Mouse (Mus musculus) urinary bladder, adult 18-20 months (tissue): ENCODE results near the gene Plxdc1.

Source experiments
- DNase-seq, 2 experiments: peaks; one replicate each; pipeline ENCODE4 v3.0.0; 2022; ENCODE audit warnings: low spot score in 2 of 2, mixed read lengths in 2 of 2

The Plxdc1 gene

DNA sequence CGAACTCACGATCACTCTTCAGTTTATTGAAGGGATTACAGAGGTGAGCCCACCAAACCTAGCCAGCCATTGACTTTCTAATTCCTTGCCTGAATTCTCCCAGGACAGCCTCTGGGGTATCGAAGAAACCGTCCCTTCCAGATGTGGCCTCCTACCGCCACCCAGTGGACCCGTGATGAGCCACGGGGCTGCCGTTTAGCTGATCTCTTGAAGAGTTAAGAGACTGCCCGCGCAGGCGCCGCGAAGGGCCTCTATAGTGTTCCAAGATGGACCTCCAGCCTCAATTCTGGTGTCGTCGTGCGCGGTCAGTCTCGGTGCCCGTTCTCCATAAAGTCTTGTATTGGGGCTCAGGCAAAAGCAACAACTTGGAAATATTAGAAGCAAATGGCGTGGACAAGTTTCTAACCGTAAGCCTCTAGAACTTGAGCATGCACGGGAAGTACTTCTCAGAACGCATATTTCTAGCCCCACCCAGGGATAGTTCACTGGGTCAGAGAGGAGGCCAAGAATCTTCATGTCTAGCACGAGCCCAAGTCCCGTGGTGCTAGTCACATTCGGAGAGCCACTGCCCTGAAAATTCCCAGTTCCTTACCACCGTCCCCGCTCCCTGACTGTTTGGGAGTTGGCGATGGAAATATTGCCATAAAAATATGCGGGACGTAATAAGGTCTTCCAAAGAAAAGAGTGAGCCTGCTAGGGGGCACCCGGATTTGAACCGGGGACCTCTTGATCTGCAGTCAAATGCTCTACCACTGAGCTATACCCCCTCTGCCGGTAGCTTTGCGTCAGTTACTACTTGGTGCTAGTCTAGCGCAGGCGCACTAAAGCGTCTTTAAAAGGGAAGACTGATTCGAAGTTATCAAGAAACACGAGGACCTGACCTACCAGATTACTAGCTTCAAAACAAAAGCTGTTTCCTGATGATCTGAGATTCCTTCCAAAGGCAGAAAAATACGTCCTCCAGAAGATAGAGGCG, 1.6 kb upstream of the Plxdc1 start:
- peak; percentile 92 to 94 for DNase-seq

DNA sequence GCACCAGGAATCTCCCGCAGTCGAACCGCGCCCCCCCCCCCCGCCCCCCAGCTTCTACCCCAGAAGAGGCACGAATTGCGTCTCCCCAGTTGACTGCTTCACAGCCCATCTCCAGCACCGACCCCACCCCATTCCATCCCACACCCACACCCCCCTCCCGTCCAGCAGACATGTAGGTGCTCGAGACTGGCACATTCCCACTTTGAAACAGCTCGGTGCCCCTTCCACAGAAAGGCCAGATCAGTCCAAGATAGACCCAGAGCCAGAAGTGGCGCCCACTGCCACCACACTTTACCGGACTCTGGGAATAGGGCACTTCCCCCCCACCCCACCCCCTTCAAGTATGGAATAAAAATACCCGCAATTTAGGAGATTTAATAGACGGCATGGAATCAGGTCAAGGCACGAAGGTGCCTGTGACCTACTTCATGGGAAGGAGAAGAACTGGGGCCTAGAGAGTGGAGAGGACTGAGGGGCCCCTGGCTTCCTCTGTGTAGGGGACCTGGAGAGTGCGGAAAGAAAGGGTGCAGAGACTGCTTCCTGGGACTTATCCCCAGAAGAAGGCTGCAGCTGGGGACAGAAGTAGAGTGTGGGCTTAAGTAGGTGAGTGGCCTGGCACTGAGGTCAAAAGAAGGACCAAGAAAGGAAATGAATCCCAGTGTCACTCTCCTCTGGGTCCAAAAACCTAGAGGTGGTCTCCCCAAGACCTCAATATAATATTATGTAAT, 658 bp upstream of the Plxdc1 start:
- DNase-seq: no peak

DNA sequence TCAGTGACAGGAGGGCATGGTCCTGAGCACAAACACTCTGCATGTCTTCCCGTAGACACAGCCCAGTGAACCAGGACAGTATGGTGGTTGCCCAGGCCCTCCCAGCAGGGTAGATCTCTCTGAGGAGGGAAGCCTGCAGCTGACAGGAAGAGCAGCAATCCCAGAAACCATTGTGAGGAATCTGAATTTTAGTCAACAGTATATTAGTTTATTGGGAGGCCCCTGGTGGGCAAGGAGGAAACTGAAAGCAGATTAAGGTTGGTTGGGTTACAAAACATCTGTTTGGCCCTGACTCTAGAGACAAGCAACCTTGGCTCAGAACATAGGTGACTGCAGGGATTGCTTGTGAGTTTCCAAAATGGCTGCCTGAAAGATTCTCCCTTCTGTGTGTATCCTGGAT, 2.3 kb downstream of the Plxdc1 start:
- DNase-seq: no peak

DNA sequence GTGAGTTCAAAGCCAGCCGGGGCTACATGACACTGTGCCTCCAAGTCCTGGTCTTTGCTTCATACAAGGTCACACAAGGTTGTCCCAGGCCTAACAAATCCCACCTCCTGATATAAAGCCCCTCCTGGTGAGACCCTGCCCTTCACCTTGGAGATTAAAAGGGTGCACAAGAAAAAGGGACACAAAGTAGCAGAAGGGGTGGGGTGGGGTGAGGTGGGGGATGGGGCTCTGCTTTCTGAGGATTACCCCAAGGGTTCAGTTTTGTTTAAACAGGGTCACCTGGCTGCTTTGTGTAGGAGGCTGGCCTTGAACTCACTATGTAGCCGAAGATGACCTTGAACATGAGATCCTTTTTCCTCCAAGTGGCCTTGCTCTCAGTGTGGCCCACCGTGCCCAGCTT, 2.7 kb downstream of the Plxdc1 start:
- DNase-seq: no peak

DNA sequence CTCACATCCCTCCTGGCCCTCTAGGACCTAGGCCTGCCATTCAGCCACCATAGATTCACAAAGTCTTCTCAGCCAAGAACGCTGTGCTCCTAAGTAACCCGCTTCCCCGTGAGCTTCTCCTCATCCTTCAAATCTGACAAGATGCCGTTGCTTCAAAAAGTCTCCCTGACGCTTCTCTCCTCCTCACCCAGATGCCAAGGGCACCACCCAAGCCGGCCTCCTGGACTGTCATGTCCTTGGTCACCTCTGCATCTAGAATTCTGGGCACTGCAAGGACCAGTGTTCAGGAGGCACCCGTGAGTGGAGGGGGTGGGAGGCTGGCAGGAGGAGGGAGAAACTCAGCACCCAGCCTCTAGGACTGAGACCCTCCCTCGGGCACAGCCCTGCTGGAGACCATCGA, 3.5 kb downstream of the Plxdc1 start:
- DNase-seq: no peak

DNA sequence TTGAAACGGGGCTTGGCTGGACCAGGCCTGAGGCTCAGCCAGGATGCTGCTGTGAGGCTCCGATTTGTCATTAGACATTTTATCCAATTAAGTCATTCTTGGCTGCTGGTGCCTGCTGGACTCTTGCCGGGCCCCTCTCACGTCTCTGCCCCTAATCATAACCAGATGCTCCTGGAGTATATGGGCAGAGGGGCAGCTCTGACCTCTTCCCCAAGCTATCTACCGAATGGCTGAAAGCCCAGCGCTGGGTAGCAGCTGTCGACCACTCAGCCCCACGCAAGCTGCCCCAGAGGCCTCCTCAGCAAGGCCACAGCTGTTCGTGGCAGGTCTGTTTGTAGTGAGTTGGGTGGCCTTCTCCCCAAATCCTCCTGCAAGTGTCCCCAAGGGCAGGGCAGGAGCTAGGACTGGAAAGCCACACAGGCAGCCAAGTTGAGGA, 5.7 kb downstream of the Plxdc1 start:
- no peak for DNase-seq

DNA sequence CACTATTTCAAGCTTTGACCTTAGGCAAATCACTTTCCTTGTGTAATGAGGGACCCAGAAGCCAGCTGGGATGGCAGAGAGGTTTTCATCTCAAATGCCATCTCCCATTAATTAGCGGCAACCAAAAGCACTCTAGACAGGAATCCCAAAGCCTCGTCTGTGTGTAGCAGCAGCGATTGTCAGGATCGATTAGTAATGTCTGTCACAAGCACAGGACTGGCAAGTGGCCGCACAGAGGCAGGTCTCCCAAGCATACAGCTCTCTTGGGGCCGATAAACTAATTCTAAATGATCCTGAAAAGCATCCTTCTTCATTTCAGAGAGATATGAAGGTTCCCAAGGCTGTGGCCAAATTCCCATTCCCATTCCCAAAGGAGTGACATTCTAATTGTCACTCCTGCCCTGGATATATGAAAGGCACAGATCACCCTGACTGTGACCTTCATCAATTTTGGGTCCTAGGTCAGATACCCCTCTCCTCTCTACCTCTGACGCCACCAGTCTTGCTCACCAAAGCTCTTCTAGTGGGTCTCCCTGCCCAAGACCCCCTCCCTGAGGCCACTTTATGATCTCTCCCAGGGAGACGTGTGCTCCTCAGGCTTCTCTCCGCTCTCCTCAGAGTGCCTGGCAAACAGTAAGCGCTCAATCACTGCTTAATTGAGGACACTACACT, 6.3 kb downstream of the Plxdc1 start:
- DNase-seq: no peak

DNA sequence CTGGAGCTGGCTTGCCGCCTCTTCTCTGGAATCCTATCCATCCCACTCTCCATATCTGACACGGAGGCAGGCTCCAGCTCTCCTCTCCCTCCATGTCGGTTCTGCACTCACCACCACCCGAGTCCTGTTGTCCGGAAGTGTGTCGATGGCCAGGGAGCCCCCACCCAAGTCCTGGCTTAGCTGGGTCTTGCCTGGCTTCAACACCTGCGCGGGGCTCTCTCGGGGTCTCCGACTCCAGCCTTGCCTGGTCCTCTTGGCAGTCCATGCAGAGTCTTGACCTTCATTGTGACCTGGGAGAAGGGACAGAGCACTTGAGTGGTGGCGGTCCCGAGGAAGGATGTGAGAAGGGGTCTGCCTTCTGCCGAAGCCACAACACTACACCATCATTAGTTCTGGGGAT, 7.9 kb downstream of the Plxdc1 start:
- no peak for DNase-seq

DNA sequence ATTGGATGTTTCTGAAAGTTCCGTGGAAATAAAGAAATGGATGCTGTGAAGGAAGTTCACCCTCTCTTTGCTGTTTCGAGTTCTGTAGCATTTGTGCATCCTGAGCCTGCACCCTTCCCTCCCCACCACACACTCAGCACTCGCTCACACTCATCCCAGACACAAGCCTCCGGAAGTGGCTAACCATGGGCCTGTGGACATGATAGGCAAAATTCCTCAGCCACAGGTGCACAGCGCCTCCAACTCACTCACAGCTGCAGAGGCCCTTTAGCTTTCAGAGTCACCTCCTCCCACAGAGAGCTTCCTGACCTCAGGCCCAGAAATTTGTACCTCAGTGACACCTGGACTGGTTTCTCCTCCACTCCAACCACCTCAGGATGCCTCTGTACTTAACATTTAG, 8.4 kb downstream of the Plxdc1 start:
- no peak for DNase-seq

DNA sequence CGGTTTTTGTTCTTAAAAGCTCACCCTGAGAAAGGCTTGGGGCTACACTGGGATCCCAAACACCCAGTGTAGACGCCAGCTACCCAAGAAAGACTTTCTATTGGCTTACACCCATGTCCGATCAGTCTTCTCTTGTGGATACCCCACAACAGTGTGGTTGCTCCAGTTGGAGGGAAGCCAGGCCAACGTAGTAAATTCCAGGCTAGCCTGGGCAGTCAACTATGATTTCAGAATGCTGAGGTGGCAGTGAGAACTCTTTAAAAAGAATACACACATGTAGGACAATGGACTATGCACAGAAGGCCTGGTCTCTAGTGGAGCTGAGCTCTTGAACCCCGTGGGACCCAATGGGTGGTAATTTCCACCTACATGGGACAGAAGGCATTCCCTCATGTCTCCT, 11.5 kb downstream of the Plxdc1 start:
- DNase-seq: no peak

DNA sequence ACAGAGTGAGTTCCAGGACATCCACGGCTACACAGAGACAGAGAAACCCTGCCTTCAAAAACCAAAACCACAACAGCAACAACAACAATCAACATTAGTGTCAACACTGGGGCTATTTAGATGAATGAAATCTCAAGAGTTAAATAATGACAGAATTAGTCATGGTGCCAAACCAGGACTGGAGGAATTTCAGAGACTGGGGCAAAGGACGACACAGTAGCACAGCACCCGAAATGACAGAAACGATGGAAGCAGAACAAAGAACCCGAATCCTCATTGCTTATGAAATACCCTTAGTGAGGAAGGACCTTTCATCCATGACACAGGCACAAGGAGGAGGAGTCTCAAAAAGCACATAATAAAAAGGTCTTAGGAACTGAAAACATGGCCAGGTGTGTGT, 12.1 kb downstream of the Plxdc1 start:
- DNase-seq: no peak

DNA sequence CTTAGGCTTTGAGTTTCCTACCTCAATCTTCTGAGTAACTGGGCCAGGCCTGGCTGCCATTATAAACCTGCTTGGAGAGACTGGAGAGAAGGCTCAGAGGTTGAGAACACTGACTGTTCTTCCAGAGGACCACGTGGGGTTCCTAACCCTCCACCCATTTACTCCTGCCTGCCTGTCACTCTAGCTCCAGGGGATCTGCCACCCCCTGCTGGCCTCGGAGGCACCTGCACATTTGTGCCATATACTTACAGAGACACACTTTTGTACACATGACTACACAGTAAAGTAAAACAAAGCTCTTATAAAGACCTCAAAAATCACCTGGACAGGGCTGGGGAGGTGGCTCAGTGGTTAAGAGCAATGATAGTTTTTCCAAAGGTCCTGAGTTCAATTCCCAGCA, 13.8 kb downstream of the Plxdc1 start:
- DNase-seq: no peak

DNA sequence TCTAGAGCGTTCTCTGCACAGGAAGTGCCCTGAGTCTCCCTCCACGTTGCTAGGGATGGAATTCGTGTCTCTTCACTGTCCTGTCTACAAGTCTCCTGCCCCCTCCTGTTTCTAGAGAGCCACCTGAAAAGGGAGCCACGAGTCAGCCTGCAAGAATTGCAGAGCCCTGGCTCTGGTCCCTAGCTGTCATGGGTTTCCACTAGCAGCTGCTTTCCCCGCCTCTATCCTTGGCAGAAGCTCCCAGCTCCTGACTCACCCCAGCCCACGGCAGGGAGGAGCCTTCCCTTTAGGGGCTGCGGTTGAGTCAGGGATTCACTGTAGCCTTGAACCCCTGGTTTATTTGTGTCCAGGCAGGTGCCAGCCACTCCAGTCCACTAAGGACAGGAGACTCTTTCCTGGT, 15.0 kb downstream of the Plxdc1 start:
- DNase-seq: peak in 1 of 2 experiments; percentile 74

DNA sequence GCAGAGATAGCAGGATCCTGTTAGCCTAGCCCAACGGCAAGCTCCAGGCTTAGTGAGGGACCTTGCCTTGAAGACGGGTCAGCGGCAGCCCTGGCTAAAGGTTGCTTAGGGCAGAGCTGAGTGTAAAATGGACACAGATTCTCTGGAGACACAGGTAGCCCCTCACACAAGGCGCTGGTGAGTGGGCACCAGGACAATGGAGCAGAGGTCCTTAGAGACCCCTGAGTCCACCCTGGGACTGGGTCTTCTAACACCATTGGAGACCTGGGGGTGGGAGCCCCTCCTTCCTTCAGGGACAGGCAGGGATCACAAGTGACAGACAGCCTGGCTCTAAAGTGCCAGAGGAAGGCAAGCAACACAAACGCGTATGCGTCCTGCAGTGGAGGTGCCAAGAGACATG, 15.5 kb downstream of the Plxdc1 start:
- no peak for DNase-seq

DNA sequence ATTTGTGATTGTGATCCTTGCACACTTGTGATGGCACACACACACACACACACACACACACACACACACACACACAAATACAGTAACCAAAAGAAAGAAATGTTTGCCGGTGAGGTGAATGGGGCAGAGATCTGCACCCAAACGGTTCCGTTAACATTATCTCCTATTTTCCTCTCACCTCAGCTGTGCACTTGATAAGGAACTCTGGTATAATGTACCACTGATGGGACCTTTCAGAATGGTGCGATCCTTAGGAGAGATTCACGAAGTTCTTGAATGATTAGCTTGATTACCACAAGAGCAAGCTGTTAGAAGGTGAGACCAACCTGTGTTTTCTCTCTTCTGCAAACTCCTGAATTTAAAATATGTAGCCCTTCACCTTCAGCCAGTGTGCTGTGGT, 17.9 kb downstream of the Plxdc1 start:
- no peak for DNase-seq

DNA sequence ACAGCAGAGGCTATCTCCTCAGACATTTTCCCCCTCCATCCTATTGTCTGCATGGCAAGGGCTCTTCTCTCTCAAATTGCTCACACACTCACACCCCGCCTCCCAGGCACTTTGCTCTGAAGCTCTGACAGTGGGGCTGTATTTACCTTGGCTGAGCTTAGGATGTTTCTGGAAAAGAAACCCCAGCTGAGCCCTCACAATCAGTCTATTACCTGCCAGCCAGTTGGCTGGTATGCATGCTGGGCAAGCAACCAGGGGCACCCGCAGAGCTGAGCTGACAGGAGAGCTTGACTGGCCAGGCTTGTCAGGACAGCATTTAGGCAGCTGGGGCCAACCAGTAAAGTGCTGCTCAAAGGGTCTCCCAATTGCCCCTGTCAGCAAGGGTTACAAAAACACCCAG, 19.1 kb downstream of the Plxdc1 start:
- DNase-seq: no peak

DNA sequence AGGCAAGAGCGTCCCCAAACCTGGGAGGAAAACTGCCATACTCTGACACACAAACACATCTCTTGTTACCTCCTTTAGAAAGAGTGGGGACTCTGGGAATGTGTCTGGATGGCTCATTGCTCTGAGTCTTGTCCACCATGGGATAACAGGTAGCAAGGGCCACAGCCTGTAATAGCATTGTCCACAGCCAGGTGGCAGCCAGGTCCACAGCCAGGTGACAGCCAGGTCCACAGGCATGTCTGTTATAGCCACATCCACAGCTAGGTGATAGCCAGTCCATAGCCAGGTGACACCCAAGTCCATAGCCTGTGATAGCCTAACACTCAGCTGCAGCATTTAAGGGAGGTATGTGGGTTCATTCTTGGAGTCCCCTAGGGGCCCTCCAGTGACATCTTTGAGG, 25.3 kb downstream of the Plxdc1 start:
- DNase-seq: peak in 1 of 2 experiments; percentile 23

DNA sequence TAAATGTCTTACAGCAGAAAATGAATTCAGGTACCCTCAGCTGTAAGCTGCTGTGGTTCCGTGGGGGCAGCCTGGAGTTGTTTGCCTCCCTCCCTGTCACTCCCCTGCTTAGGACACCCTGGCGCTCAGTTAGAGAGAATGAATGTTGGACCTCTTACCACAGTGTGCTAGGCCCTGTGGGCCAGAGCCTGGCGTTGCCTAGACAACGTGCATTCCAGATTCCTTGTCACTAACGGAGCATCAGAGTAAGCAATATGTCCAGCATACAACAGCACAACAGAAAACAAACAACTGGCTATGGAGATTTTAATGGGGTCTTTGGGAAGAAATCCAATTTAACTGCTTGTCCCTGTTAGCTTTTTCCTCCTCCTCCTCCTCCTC, 27.0 kb downstream of the Plxdc1 start:
- DNase-seq: no peak

DNA sequence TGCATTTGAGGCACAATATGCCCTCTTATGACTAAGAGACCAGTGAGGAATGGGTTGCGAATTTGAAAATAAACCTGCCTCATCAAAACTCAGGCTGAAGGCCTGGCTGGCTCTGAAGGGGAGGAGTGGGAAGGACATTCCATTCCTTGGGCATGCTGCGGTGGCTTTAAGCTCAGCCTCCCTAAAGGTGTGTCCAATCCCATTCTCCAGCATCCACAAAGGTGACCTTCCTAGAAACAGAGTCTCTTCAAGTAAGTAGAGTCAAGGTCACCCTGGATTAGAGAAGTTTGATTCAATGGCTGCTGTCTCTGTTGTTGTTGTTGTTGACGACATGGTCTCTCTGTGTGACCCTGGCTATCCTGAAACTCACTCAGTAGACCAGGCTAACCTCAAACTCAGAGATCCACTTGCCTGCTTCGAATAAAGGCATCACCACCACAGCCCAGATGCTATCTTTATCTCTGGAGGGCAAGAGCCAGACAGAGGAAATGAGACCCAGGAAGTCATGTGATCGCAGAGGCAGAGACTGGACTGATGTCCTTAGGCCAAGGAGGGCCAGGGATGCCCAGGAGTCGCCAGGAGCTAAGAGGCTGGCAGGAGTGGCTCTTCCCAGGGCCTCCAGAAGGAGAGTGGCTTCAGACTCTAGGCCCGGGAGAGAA, 27.5 kb downstream of the Plxdc1 start:
- DNase-seq: no peak

DNA sequence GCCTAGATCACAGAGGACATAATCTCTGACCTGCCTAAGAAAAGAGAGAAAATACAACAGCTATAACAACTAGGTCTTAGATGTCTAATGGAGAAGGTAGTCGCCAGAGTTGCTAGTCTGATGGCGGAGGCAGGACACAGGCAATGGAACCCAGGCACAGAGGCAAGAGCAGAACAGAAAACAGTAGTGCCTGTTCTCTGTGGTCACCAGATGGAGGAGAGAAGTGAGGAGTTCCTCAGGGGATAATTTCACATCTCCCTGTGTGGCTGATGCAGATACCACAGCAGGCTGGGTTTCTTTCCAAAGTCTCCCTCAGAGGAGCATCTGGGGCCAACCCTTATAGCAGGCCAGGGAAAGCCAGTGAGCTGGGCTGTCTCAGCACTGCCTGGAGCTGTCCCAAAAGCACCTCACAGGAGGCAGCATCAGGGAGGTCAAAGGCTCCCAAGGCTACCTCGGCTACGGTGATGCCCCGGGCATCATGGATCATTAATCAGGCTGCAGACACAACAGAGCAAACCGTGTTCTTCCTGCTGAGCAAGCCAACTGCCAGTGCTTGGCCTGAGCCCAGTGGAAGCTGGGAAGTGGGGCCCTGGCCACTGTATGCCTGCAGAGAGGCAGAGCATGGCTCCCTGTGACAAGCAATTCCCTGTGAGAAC, 29.2 kb downstream of the Plxdc1 start:
- no peak for DNase-seq

DNA sequence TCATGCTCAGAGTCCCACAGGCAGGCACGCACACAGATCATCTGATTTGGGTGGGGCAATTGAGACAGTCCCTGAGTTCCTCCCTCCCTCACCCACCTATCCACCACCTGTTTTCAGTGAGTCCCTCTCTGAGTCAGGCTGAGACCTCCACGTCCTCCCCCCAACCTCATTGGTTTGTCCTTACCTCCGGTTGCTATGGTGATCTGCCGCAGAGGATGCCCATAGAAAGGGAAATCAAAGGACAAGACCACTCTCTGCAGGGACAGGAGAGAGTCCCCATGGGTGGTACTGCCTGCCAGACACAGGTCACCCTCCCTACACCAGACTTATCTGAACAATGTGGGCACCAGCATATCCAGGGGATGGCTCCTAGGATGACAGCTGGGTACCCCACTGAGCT, 30.3 kb downstream of the Plxdc1 start:
- DNase-seq: no peak
